Mouse (Mus musculus) CD4-positive, CD25-positive, alpha-beta regulatory T cell, adult 4 months (primary cell): ENCODE measurements around the gene Ntrk3. TPM values are rescaled to one million over a fixed set of nuclear protein-coding genes. Genes with fewer than 3 reads are reported as not detected.

Source experiments
- ATAC-seq: one replicate; pipeline ENCODE4 v1.8.0; 2017
- polyA plus RNA-seq, 2 experiments: library from polyadenylated mRNA; unstranded; fragments of 100-300 nt; shearing (Covaris generic); gene quantifications; one replicate each; pipeline ENCODE4 v1.2.1; 2017

The Ntrk3 gene
- polyA plus RNA-seq, 2 experiments from 2014 or later = 7.9 to 13.4 TPM

GRCm38 (mm10) chr7:78179996-78180665 lies 557.7 kb downstream of the Ntrk3 start:
- no peak for ATAC-seq

- ATAC-seq = no peak
Observed at GRCm38 (mm10) chr7:78172267-78172955, 565.4 kb downstream of the Ntrk3 start.

- no peak for ATAC-seq
Observed at GRCm38 (mm10) chr7:78165466-78165865, 572.3 kb downstream of the Ntrk3 start.

GRCm38 (mm10) chr7:78157946-78158345 lies 579.9 kb downstream of the Ntrk3 start:
- ATAC-seq = no peak

- ATAC-seq = no peak
Observed at GRCm38 (mm10) chr7:78145251-78145650, 592.6 kb downstream of the Ntrk3 start.

GRCm38 (mm10) chr7:78144849-78145248 lies 593.0 kb downstream of the Ntrk3 start:
- no peak for ATAC-seq

GRCm38 (mm10) chr7:78129966-78130365 lies 607.8 kb downstream of the Ntrk3 start:
- ATAC-seq = no peak

Other genes starting within 250 kb of the Ntrk3 start
- 10 to 100 TPM; 50.9 to 51.7 TPM for gene Mrps11, start 45.1 kb upstream of the Ntrk3 start, polyA plus RNA-seq
- gene Mrpl46, start 45.5 kb upstream of the Ntrk3 start, polyA plus RNA-seq = 10 to 100 TPM; 73.4 to 76.6 TPM
- 10 to 100 TPM; 18.5 to 24.1 TPM for gene Det1, start 109.3 kb upstream of the Ntrk3 start, polyA plus RNA-seq
- 10 to 100 TPM; 21.7 to 28.3 TPM for gene Aen, start 157.8 kb upstream of the Ntrk3 start, polyA plus RNA-seq
- 100 to 1,000 TPM; 108 to 134 TPM for gene Isg20, start 175.4 kb upstream of the Ntrk3 start, polyA plus RNA-seq